Mouse (Mus musculus) cerebellum, adult 2 months (tissue): ENCODE measurements at regions not wholly inside any gene's neighbourhood (a gene's known extent, or its start where the extent isn't known, plus 50 kb on each side); places are given as distances from the start of the nearest gene placed in this dataset.

ENCODE experiments used
- CTCF ChIP-seq: fragments of 200-500 bp; IDR thresholded peaks from 2 replicates; pipeline ENCODE4 v1.5.1; 2011; ENCODE audit warnings: low read depth, mild to moderate bottlenecking, control low read depth, low read length, moderate library complexity, borderline replicate concordance; ENCODE audit not compliant: insufficient read depth
- POLR2A ChIP-seq: fragments of 200-500 bp; IDR thresholded peaks from 2 replicates; pipeline ENCODE4 v1.6.1; 2011; ENCODE audit warnings: low read length, control low read depth, borderline replicate concordance; ENCODE audit not compliant: insufficient read depth

DNA sequence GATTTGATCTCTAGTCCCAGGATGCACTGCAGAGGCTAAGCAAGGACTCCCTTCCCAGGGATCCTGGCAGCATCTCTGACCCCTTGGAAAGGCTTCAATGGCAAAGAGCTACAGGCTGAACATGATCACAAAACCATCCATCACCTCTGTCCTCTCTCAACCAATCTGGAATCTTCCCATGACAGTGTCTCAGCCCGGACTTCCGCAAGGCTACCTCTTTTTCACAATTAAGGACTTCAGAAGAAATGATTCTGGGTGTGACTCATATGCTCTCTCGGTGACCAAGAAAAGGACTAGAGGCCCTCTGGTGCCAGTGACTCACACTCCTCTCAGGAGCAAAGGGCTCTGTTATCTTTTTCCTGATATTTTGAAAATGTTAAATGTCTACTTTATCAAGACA, 173.6 kb upstream of the Irf2bp2 start:
- TF ChIP-seq CTCF (no peak), POLR2A (no peak)
